Mouse (Mus musculus): Measurements from ENCODE around the gene Cyp4f39. TPM values are rescaled to one million over a fixed set of nuclear protein-coding genes. Genes with fewer than 3 reads are reported as not detected.

Gene Cyp4f39
- total and polyA plus RNA-seq, 3 experiments = not detected

GRCm38 (mm10) chr17:32454188-32454587 is 1.7 kb downstream of the Cyp4f39 start (continued):
- TF ChIP-seq UBTF (IDR thresholded peaks at IDR 0.05; ENCODE audit: borderline replicate concordance, insufficient read depth, low read depth, low read length) = no peak
- TF ChIP-seq BHLHE40 (IDR thresholded peaks at IDR 0.05; ENCODE audit: borderline replicate concordance, low read depth, low read length) = no peak
- TF ChIP-seq CHD1 (IDR thresholded peaks at IDR 0.05; ENCODE audit: low read depth, low read length) = no peak
- no peak for TF ChIP-seq RAD21 (IDR thresholded peaks at IDR 0.05; ENCODE audit: low read depth, low read length)

GRCm38 (mm10) chr17:32454997-32455396 is 2.5 kb downstream of the Cyp4f39 start:
- Histone ChIP-seq H3K9me3 (replicated peaks; ENCODE audit: insufficient read depth, low read length) (no peaks in the 10 kb centered on the region), H3K4me3 (ENCODE audit: control insufficient read depth in 1 of 2, insufficient read depth in 1 of 2, low read depth in 2 of 2, low read length in 2 of 2) (no peak overlapping the region), H3K27ac (ENCODE audit: control insufficient read depth, low read depth, low read length) (no peak overlapping the region), H3K27me3 (ENCODE audit: control insufficient read depth in 1 of 2, insufficient read depth in 2 of 2, low read length in 2 of 2) (0 out of 4 replicates have a peak, but pooled peaks cover 0 to under 1% of the 10 kb centered on the region in 2 experiments), H3K79me2 (ENCODE audit: control insufficient read depth, insufficient read depth, low read length, poor library complexity) (no peaks in the 10 kb centered on the region), H3K4me1 (ENCODE audit: control insufficient read depth in 1 of 2, insufficient read depth in 2 of 2, low read length in 2 of 2) (peaks cover 0 to 7% of the 10 kb centered on the region in 2 experiments; a peak in 2 of 4 replicates), H3K36me3 (ENCODE audit: control insufficient read depth in 1 of 2, insufficient read depth in 2 of 2, low read length in 2 of 2) (no peaks in the 10 kb centered on the region; a peak in 1 of 4 replicates), H3K9ac (ENCODE audit: control insufficient read depth, low read depth, low read length, poor library complexity, severe bottlenecking) (no peak overlapping the region)
- peak; percentile 27 for DNase-seq (ENCODE audit: low read depth, low spot score)
- TF ChIP-seq MYC (IDR thresholded peaks at IDR 0.05; ENCODE audit: low read depth, low read length) = no peak
- no peak for TF ChIP-seq SIN3A (IDR thresholded peaks at IDR 0.05; ENCODE audit: low read length)
- TF ChIP-seq ETS1 (IDR thresholded peaks at IDR 0.05; ENCODE audit: low read depth, low read length) = no peak
- no peak for TF ChIP-seq JUND (IDR thresholded peaks at IDR 0.05; ENCODE audit: low read depth, low read length)
- TF ChIP-seq USF1 (IDR thresholded peaks at IDR 0.05; ENCODE audit: low read depth, low read length) = no peak
- no peak for TF ChIP-seq CHD1 (IDR thresholded peaks at IDR 0.05; ENCODE audit: low read depth, low read length)
- TF ChIP-seq MEF2A (IDR thresholded peaks at IDR 0.05; ENCODE audit: extremely low read depth, insufficient replicate concordance, low read depth, low read length, poor library complexity, severe bottlenecking) = no peak
- no peak for TF ChIP-seq POLR2A (IDR thresholded peaks at IDR 0.05; ENCODE audit: control insufficient read depth in 1 of 2, insufficient read depth in 1 of 2, low read depth in 1 of 2, low read length in 2 of 2, poor library complexity in 1 of 2)
- TF ChIP-seq TBP (IDR thresholded peaks at IDR 0.05; ENCODE audit: low read depth, low read length) = no peak
- no peak for TF ChIP-seq CHD2 (IDR thresholded peaks at IDR 0.05; ENCODE audit: low read length)
- TF ChIP-seq NRF1 (IDR thresholded peaks at IDR 0.05; ENCODE audit: insufficient read depth, low read depth, low read length, poor library complexity, severe bottlenecking) = no peak
- no peak for TF ChIP-seq KAT2A (conservative IDR thresholded peaks at IDR 0.05; ENCODE audit: low read depth, low read length)
- TF ChIP-seq POLR2AphosphoS2 (IDR thresholded peaks at IDR 0.05; ENCODE audit: low read length) = no peak

- Histone ChIP-seq H3K27me3 (ENCODE audit: control insufficient read depth in 1 of 2, insufficient read depth in 2 of 2, low read length in 2 of 2) (peaks cover 0 to 7% of the 10 kb centered on the region in 2 experiments; a peak in 2 of 4 replicates), H3K36me3 (ENCODE audit: control insufficient read depth in 1 of 2, insufficient read depth in 2 of 2, low read length in 2 of 2) (no peaks in the 10 kb centered on the region), H3K27ac (ENCODE audit: control insufficient read depth, low read depth, low read length) (no peak overlapping the region), H3K9ac (ENCODE audit: control insufficient read depth, low read depth, low read length, poor library complexity, severe bottlenecking) (no peak overlapping the region), H3K4me1 (ENCODE audit: control insufficient read depth in 1 of 2, insufficient read depth in 2 of 2, low read length in 2 of 2) (no peaks in the 10 kb centered on the region), H3K4me3 (ENCODE audit: control insufficient read depth in 1 of 2, insufficient read depth in 1 of 2, low read depth in 2 of 2, low read length in 2 of 2) (no peak overlapping the region), H3K79me2 (ENCODE audit: control insufficient read depth, insufficient read depth, low read length, poor library complexity) (no peaks in the 10 kb centered on the region), H3K9me3 (replicated peaks; ENCODE audit: insufficient read depth, low read length) (no peaks in the 10 kb centered on the region)
- no peak for TF ChIP-seq CTCF (IDR thresholded peaks at IDR 0.05 in 2 of 3, conservative IDR thresholded peaks at IDR 0.05 in 1 of 3; ENCODE audit: control insufficient read depth in 1 of 3, insufficient read depth in 1 of 3, low read depth in 2 of 3, low read length in 3 of 3, poor library complexity in 1 of 3, severe bottlenecking in 1 of 3)
- no peak for TF ChIP-seq E2F4 (IDR thresholded peaks at IDR 0.05; ENCODE audit: borderline replicate concordance, low read depth, low read length)
- TF ChIP-seq CHD2 (IDR thresholded peaks at IDR 0.05; ENCODE audit: low read length) = no peak
- no peak for TF ChIP-seq KAT2A (conservative IDR thresholded peaks at IDR 0.05; ENCODE audit: low read depth, low read length)
- TF ChIP-seq MXI1 (IDR thresholded peaks at IDR 0.05; ENCODE audit: low read depth, low read length) = no peak
- TF ChIP-seq NRF1 (IDR thresholded peaks at IDR 0.05; ENCODE audit: insufficient read depth, low read depth, low read length, poor library complexity, severe bottlenecking) = no peak
- TF ChIP-seq RAD21 (IDR thresholded peaks at IDR 0.05; ENCODE audit: low read depth, low read length) = no peak
- no peak for TF ChIP-seq MEF2A (IDR thresholded peaks at IDR 0.05; ENCODE audit: extremely low read depth, insufficient replicate concordance, low read depth, low read length, poor library complexity, severe bottlenecking)
- TF ChIP-seq SIN3A (IDR thresholded peaks at IDR 0.05; ENCODE audit: low read length) = no peak
- TF ChIP-seq TBP (IDR thresholded peaks at IDR 0.05; ENCODE audit: low read depth, low read length) = no peak
- no peak for TF ChIP-seq ELF1 (IDR thresholded peaks at IDR 0.05; ENCODE audit: low read depth, low read length)
- no peak for TF ChIP-seq MAFK (IDR thresholded peaks at IDR 0.05; ENCODE audit: borderline replicate concordance, low read depth, low read length)
- no peak for TF ChIP-seq TAL1 (IDR thresholded peaks at IDR 0.05; ENCODE audit: low read length)
- DNase-seq (ENCODE audit: low read depth, low spot score) = no peak
Measured at GRCm38 (mm10) chr17:32468494-32468893, 16.0 kb downstream of the Cyp4f39 start.

Data from MEL (cell line).